Mouse (Mus musculus) thymus, postnatal 0 days (tissue): ENCODE results near the gene Kctd7. TPM values are rescaled to one million over a fixed set of nuclear protein-coding genes. Genes with fewer than 3 reads are reported as not detected.

Source experiments
- DNase-seq: peaks from one replicate; pipeline ENCODE4 v3.0.0-alpha.2; 2015; ENCODE audit warnings: low spot score
- polyA plus RNA-seq: library from polyadenylated mRNA; unstranded; fragments of >200 nt; fragmentation: Nextera tagmentation; extraction: Ambion mirVana; gene quantifications from 2 replicates; pipeline ENCODE4 v1.2.1, GENCODE M21; 2015

Gene Kctd7
- polyA plus RNA-seq, 1 experiment from 2014 or later, result 4.2 TPM

DNA sequence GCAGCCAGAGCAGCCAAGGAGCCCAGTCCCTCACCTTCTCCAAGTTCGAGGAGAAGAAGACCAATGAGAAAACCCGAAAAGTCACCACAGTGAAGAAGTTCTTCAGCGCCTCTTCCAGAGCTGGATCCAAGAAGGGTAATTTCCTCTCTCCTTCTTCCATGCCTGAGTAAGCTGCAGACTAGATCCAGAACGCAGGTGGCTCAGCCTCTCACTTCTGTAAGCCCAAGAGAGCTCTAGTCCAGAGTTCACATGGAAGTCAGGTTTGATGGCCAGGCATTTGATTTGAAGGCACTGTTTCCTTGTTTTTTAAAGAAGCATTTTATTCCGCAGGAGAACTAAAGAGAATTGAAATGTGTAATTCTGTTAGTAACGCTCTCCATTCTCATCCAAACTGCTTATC lies 46.2 kb downstream of the Kctd7 start:
- DNase-seq, result no peak

DNA sequence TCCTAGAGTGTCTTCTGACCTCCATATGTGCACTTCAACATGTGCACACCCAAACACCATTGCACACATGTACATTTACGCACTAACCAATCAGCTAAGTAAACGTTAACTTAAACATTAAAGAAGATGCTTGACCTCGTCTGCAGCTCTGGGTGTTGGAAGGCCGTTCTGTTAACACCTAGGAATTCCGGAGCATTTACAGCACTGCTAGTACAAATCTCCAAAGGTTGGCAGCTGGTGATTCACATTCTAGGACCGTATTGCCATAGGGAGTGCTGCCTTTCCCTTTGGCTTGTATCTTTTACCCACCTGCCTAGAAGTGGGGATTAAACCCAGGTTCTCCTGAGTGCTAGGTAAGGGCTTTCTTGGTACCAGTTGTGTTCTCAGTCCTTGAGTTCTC lies 47.2 kb downstream of the Kctd7 start:
- DNase-seq, result no peak

DNA sequence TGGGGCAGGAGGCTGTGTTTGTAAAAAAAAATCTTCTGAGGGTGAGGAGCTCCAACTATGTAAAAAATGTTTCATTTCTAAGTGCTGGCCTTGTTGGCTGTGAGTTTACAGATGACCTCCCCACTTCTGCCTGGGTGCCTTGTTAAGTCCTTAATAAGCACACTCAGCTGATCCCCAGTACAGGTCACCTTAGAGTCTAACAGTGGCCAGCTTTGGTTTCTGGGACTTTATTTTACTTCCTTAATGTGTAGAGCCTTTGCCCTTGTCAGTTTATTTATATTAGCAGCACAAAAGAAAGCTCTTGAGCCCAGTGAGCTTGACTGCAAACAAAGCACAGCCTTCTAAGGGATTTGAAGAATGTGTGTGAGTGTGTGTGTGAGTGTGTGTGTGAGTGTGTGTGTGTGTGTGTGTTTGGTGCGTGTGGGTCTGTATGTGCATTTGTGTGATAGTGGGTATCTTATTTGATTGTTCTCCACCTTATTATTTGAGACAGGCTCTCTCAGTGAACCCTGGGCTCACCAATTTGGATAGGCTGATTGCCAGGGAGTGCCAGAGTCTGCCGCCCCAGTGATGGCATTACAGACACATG lies 47.8 kb downstream of the Kctd7 start:
- DNase-seq, result no peak

DNA sequence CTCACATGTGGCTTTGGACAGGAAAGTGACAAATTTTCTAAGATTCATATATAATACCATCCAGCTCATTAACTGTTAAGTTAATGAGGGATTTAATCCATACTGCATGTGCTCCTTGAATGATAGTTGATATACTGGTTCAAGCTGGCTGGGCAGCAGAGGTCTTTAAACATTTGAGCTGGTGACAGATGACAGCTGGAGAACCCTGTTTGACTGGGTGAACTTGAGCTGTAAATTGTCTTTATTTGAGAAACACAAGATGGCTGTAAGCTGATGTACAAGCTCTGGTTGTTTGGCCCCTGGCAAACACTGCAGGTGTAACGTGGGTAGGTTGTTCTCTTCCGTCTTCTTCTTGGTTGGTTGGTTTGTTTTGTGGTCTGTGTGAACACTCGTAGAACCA lies 49.1 kb downstream of the Kctd7 start:
- peak; percentile 47 for DNase-seq

DNA sequence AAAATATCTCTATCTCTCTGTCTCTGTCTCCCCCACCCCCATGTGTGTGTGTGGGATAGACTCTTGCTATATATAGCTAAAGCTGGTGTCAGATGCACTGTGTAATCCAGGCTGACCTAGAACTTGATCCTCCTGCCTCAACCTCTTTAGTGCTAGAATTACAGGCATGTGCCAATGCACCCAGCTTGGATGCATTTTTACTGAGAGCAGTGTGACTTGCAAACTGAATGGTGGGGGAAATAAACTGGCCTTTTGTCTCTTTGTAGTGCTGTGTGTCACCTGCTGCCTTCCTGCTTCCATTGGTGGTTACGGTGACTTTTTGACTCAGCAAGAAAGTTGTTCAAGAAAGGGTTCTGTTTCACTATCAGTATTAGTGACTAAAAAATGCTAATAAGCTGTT lies 51.6 kb downstream of the Kctd7 start:
- peak; percentile 10 for DNase-seq

DNA sequence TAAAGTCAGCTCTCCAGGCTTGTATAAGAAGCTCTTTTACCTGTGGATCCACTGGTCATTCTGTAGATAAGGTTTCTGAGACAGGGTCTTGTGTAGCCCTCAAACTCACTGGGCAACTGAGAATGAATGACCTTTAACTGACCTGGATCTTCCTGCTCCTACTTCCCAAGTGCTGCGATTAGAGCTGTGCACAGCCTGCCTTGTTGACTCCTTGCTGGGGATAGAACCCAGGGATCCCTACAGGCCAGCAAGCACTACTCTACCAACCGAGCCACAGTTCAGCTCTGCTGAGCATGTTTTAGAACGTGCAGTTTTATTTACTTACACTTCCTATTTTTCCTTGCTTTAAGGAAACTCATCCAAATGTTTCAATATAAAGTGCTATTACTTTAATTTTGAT lies 52.8 kb downstream of the Kctd7 start:
- no peak for DNase-seq

DNA sequence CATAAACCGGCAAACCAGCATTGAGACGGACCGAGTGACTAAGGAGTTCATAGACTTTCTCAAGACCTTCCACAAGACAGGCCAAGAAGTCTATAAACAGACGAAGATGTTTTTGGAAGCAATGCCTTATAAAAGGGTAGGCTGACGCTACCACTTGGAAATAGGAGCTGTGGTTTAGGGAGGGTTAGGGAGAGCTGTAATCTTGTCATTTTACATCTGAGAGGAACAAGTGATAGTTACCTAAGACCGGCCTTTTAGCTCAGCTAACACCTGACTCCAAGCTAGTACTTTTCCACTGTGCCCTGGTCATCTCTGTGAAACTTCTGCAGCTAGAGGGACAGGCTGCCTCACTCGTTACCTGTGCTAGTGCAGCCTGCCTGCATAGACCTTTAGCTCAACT lies 53.3 kb downstream of the Kctd7 start:
- DNase-seq, result no peak

DNA sequence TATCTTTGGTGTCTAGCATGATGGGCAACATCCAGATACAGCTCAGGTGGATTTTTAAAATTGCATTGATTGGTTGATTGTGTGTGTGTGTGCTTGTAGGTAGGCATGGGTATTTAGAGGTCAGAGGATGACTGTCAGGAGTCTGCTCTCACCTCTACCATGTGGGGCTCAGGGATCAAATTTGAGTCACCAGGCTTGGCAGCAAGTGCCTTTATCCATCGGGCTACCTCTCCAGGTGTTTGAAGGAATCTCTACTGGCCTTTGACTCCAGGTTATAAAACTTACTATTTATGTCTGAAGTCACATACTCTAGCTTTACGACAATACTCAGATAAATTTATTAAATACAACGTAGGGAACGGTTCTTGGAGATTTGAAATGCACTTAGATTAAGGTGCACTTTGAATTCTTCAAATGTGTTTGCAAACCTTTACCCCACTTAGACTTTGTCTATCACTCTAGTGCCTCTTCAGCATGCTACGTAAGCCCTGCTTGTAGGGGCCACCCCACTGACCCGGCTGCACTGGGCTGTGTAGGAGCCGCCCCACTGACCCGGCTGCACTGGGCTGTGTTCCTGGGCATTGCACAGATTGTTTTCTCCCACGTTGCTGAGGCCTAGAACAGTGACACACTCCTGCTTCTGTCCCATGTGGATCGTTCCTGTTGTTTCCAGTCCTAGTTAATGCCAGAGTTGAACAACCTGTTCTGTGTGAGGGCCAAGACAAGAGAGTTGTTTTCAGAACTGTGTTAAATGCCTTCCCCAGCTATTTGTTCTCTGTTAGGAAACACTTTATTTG lies 55.8 kb downstream of the Kctd7 start:
- DNase-seq, result no peak

DNA sequence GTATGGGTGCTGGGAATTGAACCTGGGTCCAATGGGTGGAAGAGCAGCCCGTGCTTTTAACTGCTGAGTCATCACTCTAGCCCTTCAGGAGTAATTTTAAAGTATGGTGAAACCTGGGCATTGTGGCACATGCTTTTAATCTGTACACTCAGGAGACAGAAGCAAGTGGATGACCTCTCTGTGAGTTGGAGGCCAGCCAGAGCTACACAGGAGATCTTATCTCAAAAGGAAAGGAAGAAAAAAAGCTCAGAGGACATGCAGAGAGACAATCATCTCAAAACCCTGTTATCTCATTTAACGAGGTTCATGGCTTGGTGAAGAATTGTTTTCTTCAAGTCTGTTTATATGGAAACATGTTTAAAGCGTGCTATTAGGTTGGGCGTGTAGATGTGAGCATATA lies 59.3 kb downstream of the Kctd7 start:
- DNase-seq, result no peak

DNA sequence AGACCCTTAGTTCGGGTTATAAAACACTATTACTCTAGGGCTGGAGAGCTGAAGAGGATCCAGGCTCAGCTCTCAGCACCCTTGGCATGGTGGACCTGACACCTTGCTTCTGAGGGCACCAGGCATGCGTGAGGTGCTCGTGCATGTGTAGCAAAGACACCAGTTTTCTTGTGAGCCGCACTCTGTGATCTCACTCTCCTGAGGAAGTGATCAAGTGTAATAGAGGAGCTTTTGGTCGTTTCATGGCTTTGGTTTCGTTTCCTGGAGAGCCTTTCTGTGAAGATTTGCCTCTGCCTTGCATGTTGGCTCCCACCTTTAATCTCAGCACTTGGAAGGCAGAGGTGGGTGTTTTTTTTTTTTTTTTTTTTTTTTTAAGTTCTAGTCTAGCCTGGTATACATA lies 59.9 kb downstream of the Kctd7 start:
- peak; percentile 47 for DNase-seq

Other genes with a start within 250 kb of the Kctd7 start
- 1.9 and 2.6 TPM in 2 replicates for gene Zbed5, start 249.1 kb upstream of the Kctd7 start, polyA plus RNA-seq
- gene Phkg1, start 246.3 kb upstream of the Kctd7 start, polyA plus RNA-seq, result 0.08 and 0.14 TPM in 2 replicates
- 2.2 TPM in 2 replicates for gene Nupr1l, start 236.3 kb upstream of the Kctd7 start, polyA plus RNA-seq
- gene Vkorc1l1, start 202.9 kb upstream of the Kctd7 start, polyA plus RNA-seq, result 14.0 and 19.2 TPM in 2 replicates
- 59.3 and 61.2 TPM in 2 replicates for gene Gusb, start 141.8 kb upstream of the Kctd7 start, polyA plus RNA-seq
- 32.2 and 37.8 TPM in 2 replicates for gene Asl, start 115.6 kb upstream of the Kctd7 start, polyA plus RNA-seq
- gene Crcp, start 115.6 kb upstream of the Kctd7 start, polyA plus RNA-seq, result 49.7 and 50.4 TPM in 2 replicates
- gene Tpst1, start 71.5 kb upstream of the Kctd7 start, polyA plus RNA-seq, result 25.7 and 27.0 TPM in 2 replicates
- gene Rabgef1, start 26.9 kb downstream of the Kctd7 start, polyA plus RNA-seq, result 20.7 and 20.8 TPM in 2 replicates
- 27.8 and 39.5 TPM in 2 replicates for gene Tmem248, start 72.2 kb downstream of the Kctd7 start, polyA plus RNA-seq
- 84.0 and 91.6 TPM in 2 replicates for gene Sbds, start 110.7 kb downstream of the Kctd7 start, polyA plus RNA-seq
- gene Tyw1, start 110.8 kb downstream of the Kctd7 start, polyA plus RNA-seq, result 24.3 and 25.2 TPM in 2 replicates
- 0.13 TPM in 1 of 2 replicates, not detected in the other for gene Caln1, start 224.6 kb downstream of the Kctd7 start, polyA plus RNA-seq
- not detected in 2 replicates for gene A330070K13Rik, start 239.8 kb downstream of the Kctd7 start, polyA plus RNA-seq